Mouse (Mus musculus) heart, postnatal 0 days (tissue): ENCODE data around the gene Hnrnpab.

Source experiments
- CTCF ChIP-seq: IDR thresholded peaks from 2 replicates; pipeline ENCODE4 v1.5.1; 2016; ENCODE audit warnings: antibody characterized with exemption, control low read depth, low read depth
- EP300 ChIP-seq: IDR thresholded peaks from 2 replicates; pipeline ENCODE4 v1.6.1; 2016; ENCODE audit warnings: antibody characterized with exemption, low read depth

- no peak for TF ChIP-seq CTCF
- no peak for TF ChIP-seq EP300
Measured at GRCm38 (mm10) chr11:51649111-51649888, 42.7 kb upstream of the Hnrnpab start.
